ENCODE assay signal across 22 mouse cellular contexts in the genomic region with DNA sequence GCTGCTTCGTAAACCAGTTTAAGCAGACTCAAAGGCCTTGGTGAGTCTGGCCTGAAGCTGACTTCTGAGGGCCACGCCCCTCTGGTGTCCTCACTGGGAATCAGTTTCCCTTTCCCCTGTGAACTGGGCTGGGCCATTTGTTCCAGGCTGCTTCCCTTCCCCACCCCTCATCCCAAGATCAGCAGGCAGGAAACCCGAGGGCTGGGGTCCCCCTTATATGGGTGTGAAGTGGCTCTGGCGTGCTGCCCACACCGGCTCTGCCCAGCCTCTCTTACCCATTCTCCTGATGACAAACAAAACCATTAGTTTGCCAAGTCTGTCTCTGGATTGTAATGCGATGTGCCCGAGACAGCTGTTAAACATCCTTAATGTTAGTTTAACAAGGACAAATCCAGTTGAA.
A peak's percentile ranks its signal among the peaks of the same experiment; 100 is the strongest.
DNase-seq lines count a peak whose midpoint lies in the region; ATAC-seq and TF ChIP-seq lines count a peak whose summit lies in the region.
"Had no signal": no experiment of that assay in that cellular context is flagged by ENCODE, and none has a peak within 500 bp of the region (broad histone marks: within the 10 kb centered on the region; RNA-seq: fewer than 3 reads in every experiment).

No protein-coding gene starts in this region.

- 30% methylated on average over 7 of the region's 7 CpGs for WGBS in lung, embryonic 16.5 days
- WGBS in stomach, embryonic 15.5 days: 32% methylated on average over 7 of the region's 7 CpGs

- no peak for TF ChIP-seq CTCF in brain, embryonic 14.5 days (IDR thresholded peaks at IDR 0.05; ENCODE audit: borderline replicate concordance, extremely low read depth, insufficient read depth, insufficient read length)

- no peaks in the 10 kb centered on the region for H3K36me3 ChIP-seq in lung, embryonic 16.5 days (ENCODE audit: control insufficient read depth, insufficient read depth, low read length)
- H3K36me3 ChIP-seq in stomach, embryonic 15.5 days: no peaks in the 10 kb centered on the region
- H3K36me3 ChIP-seq: embryonic facial prominence, embryonic 12.5 days; forebrain, embryonic 15.5 days; heart, embryonic 15.5 days; limb, embryonic 10.5 days had no signal

- H3K4me1 ChIP-seq in lung, embryonic 16.5 days (replicated peaks; ENCODE audit: control insufficient read depth, insufficient read depth, low read length): peaks cover 6% of the 10 kb centered on the region
- peaks cover 4% of the 10 kb centered on the region for H3K4me1 ChIP-seq in stomach, embryonic 15.5 days
- H3K4me1 ChIP-seq: embryonic facial prominence, embryonic 12.5 days; forebrain, embryonic 15.5 days had no signal

- no peak overlapping the region for H3K27ac ChIP-seq in lung, embryonic 16.5 days (ENCODE audit: low read length)
- peak overlapping the region; percentile 61 for H3K27ac ChIP-seq in stomach, embryonic 15.5 days
- H3K27ac ChIP-seq: embryonic facial prominence, embryonic 12.5 days; forebrain, embryonic 15.5 days; heart, embryonic 15.5 days; left cerebral cortex, adult 2 months; limb, embryonic 10.5 days had no signal

- H3K4me3 ChIP-seq in lung, embryonic 16.5 days (ENCODE audit: low read length): no peak overlapping the region
- H3K4me3 ChIP-seq in stomach, embryonic 15.5 days (replicated peaks): no peak overlapping the region
- H3K4me3 ChIP-seq: embryonic facial prominence, embryonic 12.5 days; forebrain, embryonic 15.5 days; heart, embryonic 15.5 days; left cerebral cortex, adult 2 months; limb, embryonic 10.5 days had no signal

- no peak for TF ChIP-seq POLR2A in brain, embryonic 14.5 days (IDR thresholded peaks at IDR 0.05; ENCODE audit: borderline replicate concordance, extremely low read depth, insufficient read depth, insufficient read length, poor library complexity, severe bottlenecking)

- no peak overlapping the region for H3K4me2 ChIP-seq in lung, embryonic 16.5 days (ENCODE audit: low read depth, low read length)
- no peak overlapping the region for H3K4me2 ChIP-seq in stomach, embryonic 15.5 days
- H3K4me2 ChIP-seq: embryonic facial prominence, embryonic 12.5 days; forebrain, embryonic 15.5 days; heart, embryonic 15.5 days had no signal

- peak; percentile 28 for DNase-seq in kidney, postnatal 10 days
- DNase-seq in kidney, adult 11 months: no peak
- peak; percentile 64 for DNase-seq in brain, embryonic 14.5 days (ENCODE audit: low read depth)
- no peak for DNase-seq in testis, postnatal 14 days (ENCODE audit: low spot score)
- no peak for DNase-seq in yolk sac, embryonic 10.5 days (ENCODE audit: low spot score)
- DNase-seq: adrenal gland, adult 2 months; cerebellum, adult 9-11 months; gastrocnemius, postnatal 25 days; heart, postnatal 4 days; kidney, adult 9 months; liver, postnatal 0 days; right cerebral cortex, postnatal 25 days; thymus, postnatal 36 days had no signal

- no peaks in the 10 kb centered on the region for H3K9me3 ChIP-seq in lung, embryonic 16.5 days (ENCODE audit: control insufficient read depth, low read length)
- H3K9me3 ChIP-seq in stomach, embryonic 15.5 days: no peaks in the 10 kb centered on the region
- H3K9me3 ChIP-seq: embryonic facial prominence, embryonic 12.5 days; forebrain, embryonic 15.5 days; heart, embryonic 15.5 days; limb, embryonic 10.5 days had no signal

- no peak overlapping the region for H3K9ac ChIP-seq in lung, embryonic 16.5 days (ENCODE audit: low read length)
- no peak overlapping the region for H3K9ac ChIP-seq in stomach, embryonic 15.5 days
- H3K9ac ChIP-seq: embryonic facial prominence, embryonic 12.5 days; forebrain, embryonic 15.5 days; heart, embryonic 15.5 days; liver, postnatal 0 days had no signal

- no peaks in the 10 kb centered on the region for H3K27me3 ChIP-seq in lung, embryonic 16.5 days (ENCODE audit: control insufficient read depth, insufficient read depth, low read depth, low read length)
- no peaks in the 10 kb centered on the region for H3K27me3 ChIP-seq in stomach, embryonic 15.5 days (replicated peaks)
- H3K27me3 ChIP-seq: embryonic facial prominence, embryonic 12.5 days; forebrain, embryonic 15.5 days; heart, embryonic 15.5 days had no signal

- peak; percentile 62; the same call in 1 of the 2 replicates for ATAC-seq in lung, embryonic 16.5 days (ENCODE audit: low read depth)
- no peak; the same call in 1 of the 2 replicates for ATAC-seq in stomach, embryonic 15.5 days (ENCODE audit: insufficient read depth, low FRiP score, low read depth)
- ATAC-seq: forebrain, embryonic 15.5 days; hindbrain, embryonic 16.5 days; liver, postnatal 0 days; midbrain, embryonic 16.5 days had no signal

Comparison
In these comparisons a context has a peak if more than half of its experiments do, and no peak if none do; other contexts are left out.
1. DNase-seq: peak in kidney, postnatal 10 days (single experiment) and brain, embryonic 14.5 days (single experiment); none in kidney, adult 11 months (single experiment), testis, postnatal 14 days (single experiment) and yolk sac, embryonic 10.5 days (single experiment).